In the genomic region with DNA sequence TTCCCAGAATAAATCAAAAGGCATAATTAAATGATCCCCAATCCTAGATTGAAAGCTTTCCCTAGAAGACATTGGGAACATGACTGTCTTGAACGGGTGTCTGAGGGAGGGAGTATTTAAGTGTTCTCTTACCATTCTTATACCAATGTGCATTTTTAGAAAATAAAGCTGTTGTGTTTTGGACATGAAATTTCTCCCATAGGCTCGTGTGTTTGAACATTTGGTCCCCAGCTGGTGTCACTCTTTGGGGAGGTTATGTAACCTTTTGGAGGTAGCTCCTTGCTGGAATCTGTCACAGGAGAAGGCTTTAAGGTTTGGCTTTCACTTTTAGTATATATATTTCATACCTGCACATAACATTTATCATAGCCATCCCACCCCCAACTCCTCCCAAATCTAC, we compare ENCODE assay signal across 29 mouse cellular contexts. TPM values are rescaled to one million over a fixed set of nuclear protein-coding genes. Genes with fewer than 3 reads are reported as not detected.
DNase-seq lines count a peak whose midpoint lies in the region; ATAC-seq lines count a peak whose summit lies in the region.
"Had no signal": no experiment of that assay in that cellular context is flagged by ENCODE, and none has a peak within 500 bp of the region (broad histone marks: within the 10 kb centered on the region; RNA-seq: fewer than 3 reads in every experiment).

No protein-coding gene starts in this region.

- peak; percentile 29 for DNase-seq in intestine, embryonic 14.5 days (ENCODE audit: low spot score)
- peak; percentile 23 for DNase-seq in left cerebral cortex, adult 11 months (ENCODE audit: low spot score)
- no peak for DNase-seq in left cerebral cortex, postnatal 10 days (ENCODE audit: extremely low spot score in 1 of 2, low spot score in 2 of 2)
- peak; percentile 33 for DNase-seq in right cerebral cortex, adult 18-20 months
- no peak for DNase-seq in right cerebral cortex, postnatal 25 days
- DNase-seq: adrenal gland, postnatal 10 days; adrenal gland, postnatal 36 days; B cell, adult 2 months; cerebellum, adult 11 months; cerebellum, adult 2 months; cerebellum, adult 9-11 months; cerebellum, postnatal 25 days; forebrain, postnatal 0 days; gastrocnemius, postnatal 10 days; gastrocnemius, postnatal 36 days; heart, adult 2 months; heart, postnatal 14 days; heart, postnatal 4 days had no signal

- intact Hi-C loops in left cerebral cortex, postnatal 10 days (cut with DNase I) = loop anchor here (10.0 kb wide), 1 partner anchor 817 kb away; no protein-coding TSS in a partner anchor

- H3K4me3 ChIP-seq in intestine, embryonic 14.5 days (ENCODE audit: low read depth, low read length) = no peak overlapping the region
- H3K4me3 ChIP-seq in intestine, embryonic 15.5 days (replicated peaks) = no peak overlapping the region
- H3K4me3 ChIP-seq: embryonic facial prominence, embryonic 12.5 days; embryonic facial prominence, embryonic 15.5 days; heart, adult 2 months; heart, embryonic 10.5 days; heart, embryonic 13.5 days had no signal

- H3K27me3 ChIP-seq in intestine, embryonic 14.5 days (replicated peaks; ENCODE audit: control insufficient read depth, insufficient read depth, low read length) = no peaks in the 10 kb centered on the region
- H3K27me3 ChIP-seq in intestine, embryonic 15.5 days (replicated peaks) = no peaks in the 10 kb centered on the region
- H3K27me3 ChIP-seq: CH12.LX; embryonic facial prominence, embryonic 12.5 days; embryonic facial prominence, embryonic 15.5 days; heart, embryonic 13.5 days; Patski had no signal

- H3K36me3 ChIP-seq in intestine, embryonic 14.5 days (ENCODE audit: control insufficient read depth, insufficient read depth, low read length) = peaks cover 54% of the 10 kb centered on the region
- H3K36me3 ChIP-seq in intestine, embryonic 15.5 days = peaks cover 10% of the 10 kb centered on the region; the same call in 1 of the 2 replicates

- H3K9me3 ChIP-seq in intestine, embryonic 14.5 days (ENCODE audit: control insufficient read depth, low read length) = peaks cover 4% of the 10 kb centered on the region; the same call in 1 of the 2 replicates
- no peaks in the 10 kb centered on the region for H3K9me3 ChIP-seq in intestine, embryonic 15.5 days
- H3K9me3 ChIP-seq: embryonic facial prominence, embryonic 12.5 days; embryonic facial prominence, embryonic 15.5 days; G1E; heart, embryonic 10.5 days had no signal

- no peak overlapping the region for H3K27ac ChIP-seq in intestine, embryonic 14.5 days (ENCODE audit: low read depth)
- no peak overlapping the region for H3K27ac ChIP-seq in intestine, embryonic 15.5 days
- H3K27ac ChIP-seq: embryonic facial prominence, embryonic 12.5 days; embryonic facial prominence, embryonic 15.5 days; heart, adult 2 months; heart, embryonic 10.5 days; heart, embryonic 13.5 days; hindbrain, embryonic 14.5 days had no signal

- no peaks in the 10 kb centered on the region for H3K4me1 ChIP-seq in intestine, embryonic 14.5 days (replicated peaks; ENCODE audit: control insufficient read depth, insufficient read depth, low read length)
- H3K4me1 ChIP-seq in intestine, embryonic 15.5 days (replicated peaks) = no peaks in the 10 kb centered on the region
- H3K4me1 ChIP-seq: embryonic facial prominence, embryonic 12.5 days; embryonic facial prominence, embryonic 15.5 days; heart, embryonic 10.5 days; heart, embryonic 13.5 days had no signal

- no peak for ATAC-seq in intestine, embryonic 14.5 days (replicated peaks; ENCODE audit: low FRiP score, low TSS enrichment, low read depth)
- ATAC-seq in intestine, embryonic 15.5 days = no peak
- ATAC-seq in megakaryocyte-erythroid progenitor cell, adult 5-6 weeks (replicated peaks; ENCODE audit: low FRiP score, low TSS enrichment, poor library complexity, severe bottlenecking) = no peak
- ATAC-seq: forebrain, embryonic 14.5 days; forebrain, postnatal 0 days; Patski had no signal

- WGBS in intestine, embryonic 14.5 days = 79% methylated on average over 2 of the region's 2 CpGs
- 71% methylated on average over 2 of the region's 2 CpGs for WGBS in intestine, embryonic 15.5 days

- no peak overlapping the region for H3K4me2 ChIP-seq in intestine, embryonic 14.5 days (ENCODE audit: low read length)
- no peak overlapping the region for H3K4me2 ChIP-seq in intestine, embryonic 15.5 days (replicated peaks)
- H3K4me2 ChIP-seq: embryonic facial prominence, embryonic 12.5 days; embryonic facial prominence, embryonic 15.5 days; heart, embryonic 13.5 days; hindbrain, embryonic 14.5 days had no signal

- H3K9ac ChIP-seq in intestine, embryonic 14.5 days (ENCODE audit: low read length) = no peak overlapping the region
- H3K9ac ChIP-seq in intestine, embryonic 15.5 days = no peak overlapping the region
- H3K9ac ChIP-seq: embryonic facial prominence, embryonic 12.5 days; embryonic facial prominence, embryonic 15.5 days; forebrain, postnatal 0 days; heart, embryonic 13.5 days; hindbrain, embryonic 14.5 days had no signal

RNA-seq across cellular contexts. Expression of gene Sub1, which starts 18.6 kb away (rescaled TPM):
- polyA plus RNA-seq in intestine, embryonic 14.5 days (2014; fragmentation: Nextera tagmentation; extraction: Ambion mirVana) = 716 and 762 TPM in 2 replicates
- polyA plus RNA-seq in intestine, embryonic 15.5 days (2015; fragmentation: Nextera tagmentation; extraction: Ambion mirVana) = 619 and 750 TPM in 2 replicates
- 100 to 1,000 TPM; 308 to 324 TPM for total RNA-seq in left cerebral cortex, postnatal 10 days (2021)
- total RNA-seq in megakaryocyte-erythroid progenitor cell, adult 5-6 weeks (2014; fragmentation: Nextera tagmentation) = 341 and 370 TPM in 2 replicates
- 614 and 656 TPM in 2 replicates for total RNA-seq in megakaryocyte-erythroid progenitor cell, adult 5-6 weeks (2017)

Comparison
In these comparisons a context has a peak if more than half of its experiments do, and no peak if none do; other contexts are left out.
1. DNase-seq: peak in intestine, embryonic 14.5 days (single experiment), left cerebral cortex, adult 11 months (single experiment) and right cerebral cortex, adult 18-20 months (single experiment); none in left cerebral cortex, postnatal 10 days (0 of 2) and right cerebral cortex, postnatal 25 days (single experiment).